Mouse (Mus musculus) cortical plate, adult 2 months (tissue): Measurements from ENCODE around the gene Pcdh7. TPM values are rescaled to one million over a fixed set of nuclear protein-coding genes. Genes with fewer than 3 reads are reported as not detected.
"Not testable (repeated sequence)": the region's sequence is repeated elsewhere in the genome, so short reads cannot be mapped to it uniquely, and the experiment has no call there.

ENCODE experiments used
- H3K27ac ChIP-seq: fragments of 200-500 bp; 2 replicates; pipeline ENCODE4 v1.5.1; 2012; ENCODE audit warnings: low read length, control low read depth, inconsistent platforms; ENCODE audit not compliant: insufficient read depth
- H3K4me1 ChIP-seq: fragments of 200-500 bp; 2 replicates; pipeline ENCODE4 v1.6.1; 2011; ENCODE audit warnings: low read length; ENCODE audit not compliant: control insufficient read depth, insufficient read depth
- H3K4me3 ChIP-seq: fragments of 200-500 bp; 2 replicates; pipeline ENCODE4 v1.5.1; 2011; ENCODE audit warnings: mild to moderate bottlenecking, low read length, control low read depth; ENCODE audit not compliant: insufficient read depth
- CTCF ChIP-seq: fragments of 200-500 bp; IDR thresholded peaks from 2 replicates; pipeline ENCODE4 v1.5.1; 2011; ENCODE audit warnings: mild to moderate bottlenecking, control low read depth, low read length; ENCODE audit not compliant: insufficient read depth; ENCODE audit errors: extremely low read depth
- POLR2A ChIP-seq: fragments of 200-500 bp; IDR thresholded peaks from 2 replicates; pipeline ENCODE4 v1.6.1; 2011; ENCODE audit warnings: mild to moderate bottlenecking, low read length, control low read depth; ENCODE audit not compliant: insufficient read depth; ENCODE audit errors: extremely low read depth
- polyA plus RNA-seq: library from polyadenylated mRNA; depleted of rRNA; stranded (reverse); fragments of >200 nt; gene quantifications from 2 replicates; pipeline ENCODE4 v1.2.3, GENCODE M21; 2012; rRNA removed

Pcdh7 gene
- polyA plus RNA-seq: 44.2 and 47.8 TPM in 2 replicates

- peak; percentile 89 for TF ChIP-seq POLR2A
- TF ChIP-seq CTCF: no peak
- Histone ChIP-seq H3K4me3 (peak within 1 kb of the TSS; percentile 100), H3K27ac (peak within 1 kb of the TSS; percentile 46), H3K4me1 (no peaks in the 10 kb centered on the region; the same call in 1 of the 2 replicates)
Measured at GRCm38 (mm10) chr5:57717906-57718875, at the start of gene Pcdh7. Gene Pcdh7 (plus strand): TSS chr5:57717967.

- H3K27ac ChIP-seq, H3K4me1 ChIP-seq, H3K4me3 ChIP-seq: not testable (repeated sequence)
Measured at GRCm38 (mm10) chr5:57676970-57677369, 40.8 kb upstream of the Pcdh7 start.

- H3K4me1 ChIP-seq: no peaks in the 10 kb centered on the region
- TF ChIP-seq CTCF: no peak
- no peak for TF ChIP-seq POLR2A
- no peak overlapping the region for H3K4me3 ChIP-seq
- no peak overlapping the region for H3K27ac ChIP-seq
Measured at GRCm38 (mm10) chr5:57708396-57708795, 9.4 kb upstream of the Pcdh7 start.

GRCm38 (mm10) chr5:57713980-57714379, 3.8 kb upstream of the Pcdh7 start:
- TF ChIP-seq CTCF (peak; percentile 49; the same call in 1 of the 2 replicates), POLR2A (no peak)
- Histone ChIP-seq H3K4me3 (peak overlapping the region; percentile 100; the same call in 1 of the 2 replicates), H3K27ac (no peak overlapping the region), H3K4me1 (no peaks in the 10 kb centered on the region)

- 0 out of 2 replicates have a peak, but pooled peaks have one; percentile 35 for TF ChIP-seq POLR2A
- TF ChIP-seq CTCF: no peak
- Histone ChIP-seq H3K4me3 (peak overlapping the region; percentile 100), H3K27ac (peak overlapping the region; percentile 69; the same call in 1 of the 2 replicates), H3K4me1 (no peaks in the 10 kb centered on the region)
Measured at GRCm38 (mm10) chr5:57714621-57715523, 2.9 kb upstream of the Pcdh7 start.

GRCm38 (mm10) chr5:57715524-57716400, 2.0 kb upstream of the Pcdh7 start:
- Histone ChIP-seq H3K27ac (peak overlapping the region; percentile 69), H3K4me1 (no peaks in the 10 kb centered on the region), H3K4me3 (peak overlapping the region; percentile 100)
- no peak for TF ChIP-seq CTCF
- TF ChIP-seq POLR2A: peak; percentile 72; the same call in 1 of the 2 replicates

- Histone ChIP-seq H3K4me1 (no peaks in the 10 kb centered on the region; the same call in 1 of the 2 replicates), H3K4me3 (peak overlapping the region; percentile 100), H3K27ac (peak overlapping the region; percentile 45)
- TF ChIP-seq CTCF (no peak), POLR2A (no peak)
Measured at GRCm38 (mm10) chr5:57716421-57717237, 1.1 kb upstream of the Pcdh7 start.
